Mouse (Mus musculus) midbrain, embryonic 16.5 days (tissue): ENCODE results near the gene Rgcc. TPM values are rescaled to one million over a fixed set of nuclear protein-coding genes. Genes with fewer than 3 reads are reported as not detected.

Experiments
- ATAC-seq: fragments of 200-750 bp; cut with Nextera tagmentation; 2 replicates; pipeline ENCODE4 v1.8.0; 2017; ENCODE audit warnings: moderate TSS enrichment
- H3K27ac ChIP-seq: fragments of 300-500 bp; sonication (generic); 2 replicates; pipeline ENCODE4 v1.5.1; 2014; ENCODE audit warnings: mild to moderate bottlenecking, low read length, mixed read lengths
- H3K27me3 ChIP-seq: fragments of 300-500 bp; sonication (generic); 2 replicates; pipeline ENCODE4 v1.6.1; 2014; ENCODE audit warnings: low read depth, low read length, mixed read lengths; ENCODE audit not compliant: control insufficient read depth, insufficient read depth
- H3K36me3 ChIP-seq: fragments of 300-500 bp; sonication (generic); 2 replicates; pipeline ENCODE4 v1.6.1; 2014; ENCODE audit warnings: mild to moderate bottlenecking, low read length, moderate library complexity, mixed read lengths; ENCODE audit not compliant: control insufficient read depth, insufficient read depth
- H3K4me1 ChIP-seq: fragments of 300-500 bp; sonication (generic); 2 replicates; pipeline ENCODE4 v1.6.1; 2014; ENCODE audit warnings: mild to moderate bottlenecking, low read length, mixed read lengths; ENCODE audit not compliant: control insufficient read depth, insufficient read depth
- H3K4me2 ChIP-seq: fragments of 300-500 bp; sonication (generic); 2 replicates; pipeline ENCODE4 v1.6.1; 2014; ENCODE audit warnings: mild to moderate bottlenecking, low read length, mixed read lengths
- H3K4me3 ChIP-seq: fragments of 300-500 bp; sonication (generic); 2 replicates; pipeline ENCODE4 v1.5.1; 2014; ENCODE audit warnings: low read depth, mild to moderate bottlenecking, low read length, moderate library complexity, mixed read lengths
- H3K9ac ChIP-seq: fragments of 300-500 bp; sonication (generic); 2 replicates; pipeline ENCODE4 v1.6.1; 2014; ENCODE audit warnings: low read depth, low read length, mixed read lengths
- H3K9me3 ChIP-seq: fragments of 300-500 bp; sonication (generic); replicated peaks from 2 replicates; pipeline ENCODE4 v1.6.1; 2014; ENCODE audit warnings: mild to moderate bottlenecking, low read length, mixed read lengths; ENCODE audit not compliant: control insufficient read depth, poor library complexity, severe bottlenecking
- WGBS: fragments of 180-500 bp; shearing (Covaris S2); extraction: QIAGEN DNeasy Blood & Tissue Kit; methylation state at CpG from one replicate; pipeline ENCODE4 v1.1.7; 2014; 5-methylcytosine and 5-hydroxymethylcytosine counted together
- polyA plus RNA-seq: library from polyadenylated mRNA; unstranded; fragments of >200 nt; fragmentation: Nextera tagmentation; extraction: Ambion mirVana; gene quantifications from 2 replicates; pipeline ENCODE4 v1.2.1, GENCODE M21; 2015

Gene Rgcc
- polyA plus RNA-seq, 1 experiment from 2014 or later: 36.4 TPM

DNA sequence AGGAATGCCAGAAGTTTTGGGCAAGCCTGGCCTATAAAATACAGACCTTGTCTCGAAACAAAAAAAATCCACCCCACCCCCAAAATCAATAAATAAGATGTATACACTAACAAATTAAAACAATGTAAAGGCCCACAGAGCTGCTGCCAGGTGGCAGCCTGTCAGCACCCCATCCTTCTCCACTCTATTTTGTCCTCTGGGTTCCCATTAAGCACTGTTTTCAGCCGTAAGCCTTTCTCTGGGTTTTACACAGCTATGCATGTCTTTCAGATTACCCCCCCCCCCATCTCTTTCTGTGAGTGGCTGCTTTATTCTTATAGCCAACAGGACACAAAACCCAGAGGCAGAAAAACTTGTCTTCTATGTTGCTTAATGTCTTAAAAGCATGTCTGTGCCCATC lies 16.2 kb upstream of the Rgcc start:
- Histone ChIP-seq H3K9ac (no peak overlapping the region), H3K4me1 (no peaks in the 10 kb centered on the region), H3K27me3 (no peaks in the 10 kb centered on the region), H3K4me2 (no peak overlapping the region), H3K36me3 (no peaks in the 10 kb centered on the region), H3K9me3 (no peaks in the 10 kb centered on the region), H3K4me3 (no peak overlapping the region), H3K27ac (no peak overlapping the region)
- WGBS: 62% methylated on average over 2 of the region's 2 CpGs
- ATAC-seq: no peak

DNA sequence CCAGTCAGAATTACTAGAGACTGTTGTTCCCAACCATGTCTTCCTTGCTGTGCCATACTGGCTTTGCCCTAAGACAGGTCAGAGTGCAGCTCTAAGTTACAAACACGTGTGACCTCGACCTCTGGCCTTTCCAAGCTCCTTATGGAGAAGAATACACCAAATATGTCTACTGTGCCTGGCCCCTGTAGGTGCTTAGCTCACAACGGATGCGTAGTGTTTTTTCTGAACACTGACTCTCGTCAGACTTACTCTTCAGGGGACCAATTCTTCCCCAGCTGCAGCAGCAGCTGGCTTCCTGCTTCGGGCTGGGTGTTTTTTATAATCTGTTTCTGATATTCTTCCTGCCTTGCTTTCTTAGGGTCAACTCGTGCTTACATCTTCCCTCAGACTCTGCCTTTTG lies 14.4 kb upstream of the Rgcc start:
- WGBS: 72% methylated on average over 7 of the region's 7 CpGs

DNA sequence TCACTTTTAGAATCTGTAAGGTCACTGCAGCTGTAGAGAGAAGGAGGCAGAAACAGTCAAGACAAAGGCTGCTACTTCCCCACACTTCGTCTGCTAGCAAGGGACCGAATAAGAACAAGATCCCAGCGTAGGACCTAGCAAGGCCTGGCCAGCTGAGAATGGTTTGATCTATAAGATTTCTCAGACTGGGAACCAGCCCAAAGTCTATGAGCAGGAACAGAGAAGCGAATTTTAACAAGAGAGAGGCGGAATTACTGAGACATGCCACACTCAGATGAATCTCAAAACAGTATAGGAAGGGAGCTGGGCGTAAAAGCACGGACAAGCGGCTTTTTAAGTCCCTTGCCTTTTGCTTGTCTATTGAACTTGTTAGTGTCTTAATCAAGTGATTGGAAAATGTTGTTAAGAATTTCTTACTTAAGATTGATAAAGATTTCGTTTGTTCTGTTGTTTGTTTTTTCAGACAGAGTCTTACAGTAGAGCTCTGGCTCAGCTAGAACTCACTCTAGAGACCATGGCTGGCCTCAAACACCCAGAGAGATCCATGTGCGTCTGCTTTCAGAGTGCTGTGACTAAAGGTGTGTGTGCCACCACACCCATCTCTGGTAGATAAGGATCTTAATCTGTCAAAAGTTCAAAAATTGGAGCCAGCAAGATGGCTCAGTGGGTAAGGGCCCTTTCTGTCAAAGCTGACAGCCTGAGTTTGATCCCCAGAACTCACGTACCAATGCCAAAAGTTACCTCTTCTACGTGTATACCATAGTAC lies 13.0 kb upstream of the Rgcc start:
- no peak overlapping the region for H3K4me2 ChIP-seq
- ATAC-seq: no peak
- H3K4me3 ChIP-seq: no peak overlapping the region
- H3K36me3 ChIP-seq: no peaks in the 10 kb centered on the region
- peak overlapping the region; percentile 9; the same call in 1 of the 2 replicates for H3K27ac ChIP-seq
- no peaks in the 10 kb centered on the region for H3K9me3 ChIP-seq
- H3K9ac ChIP-seq: no peak overlapping the region
- 80% methylated on average over 12 of the region's 12 CpGs for WGBS
- H3K4me1 ChIP-seq: no peaks in the 10 kb centered on the region
- H3K27me3 ChIP-seq: no peaks in the 10 kb centered on the region

More for the DNA sequence above, 14.4 kb upstream of the Rgcc start:
- H3K27ac ChIP-seq: no peak overlapping the region
- no peaks in the 10 kb centered on the region for H3K36me3 ChIP-seq
- no peaks in the 10 kb centered on the region for H3K4me1 ChIP-seq
- no peak overlapping the region for H3K4me3 ChIP-seq
- no peaks in the 10 kb centered on the region for H3K9me3 ChIP-seq
- H3K4me2 ChIP-seq: no peak overlapping the region
- peak; percentile 47; the same call in 1 of the 2 replicates for ATAC-seq
- no peak overlapping the region for H3K9ac ChIP-seq
- H3K27me3 ChIP-seq: no peaks in the 10 kb centered on the region

DNA sequence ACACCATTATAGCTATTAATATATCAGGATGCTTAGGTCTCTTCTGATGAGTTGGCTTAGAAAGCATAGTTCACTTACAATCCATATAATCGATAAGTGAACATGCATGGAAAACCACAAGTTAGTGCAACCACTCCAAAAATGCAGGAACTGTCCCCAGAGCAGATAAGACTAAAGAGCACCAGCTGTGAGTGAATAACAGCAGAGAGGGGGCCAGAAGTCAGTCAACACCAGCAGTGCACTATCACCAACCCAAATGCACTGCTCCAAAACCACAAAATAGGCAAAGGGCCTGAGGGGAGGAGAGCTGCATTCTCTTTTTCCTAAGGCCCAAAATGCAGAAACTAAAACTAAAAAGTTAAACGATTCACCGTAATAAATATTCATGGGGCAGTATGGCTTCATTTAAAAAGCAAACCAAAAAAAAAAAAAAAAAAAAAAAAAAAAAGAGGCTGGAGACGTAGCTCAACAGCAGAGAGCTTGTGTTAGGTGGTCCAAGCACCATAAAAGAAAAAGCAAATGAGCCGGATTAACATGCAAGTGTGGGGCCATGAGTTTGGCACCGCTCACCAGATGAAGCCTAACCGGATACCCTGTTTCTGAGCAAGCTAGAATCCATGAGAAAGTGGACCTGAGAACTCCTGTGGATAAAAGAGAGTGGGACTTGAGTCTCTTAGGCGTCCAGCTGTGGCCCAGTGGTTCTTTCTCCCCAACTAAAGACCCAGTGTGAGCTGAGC lies 12.2 kb upstream of the Rgcc start:
- Histone ChIP-seq H3K4me2 (no peak overlapping the region), H3K9ac (no peak overlapping the region), H3K4me1 (no peaks in the 10 kb centered on the region), H3K36me3 (no peaks in the 10 kb centered on the region), H3K4me3 (no peak overlapping the region), H3K9me3 (no peaks in the 10 kb centered on the region), H3K27ac (peak overlapping the region; percentile 8; the same call in 1 of the 2 replicates), H3K27me3 (no peaks in the 10 kb centered on the region)
- ATAC-seq: peak; percentile 21
- 53% methylated on average over 8 of the region's 8 CpGs for WGBS

DNA sequence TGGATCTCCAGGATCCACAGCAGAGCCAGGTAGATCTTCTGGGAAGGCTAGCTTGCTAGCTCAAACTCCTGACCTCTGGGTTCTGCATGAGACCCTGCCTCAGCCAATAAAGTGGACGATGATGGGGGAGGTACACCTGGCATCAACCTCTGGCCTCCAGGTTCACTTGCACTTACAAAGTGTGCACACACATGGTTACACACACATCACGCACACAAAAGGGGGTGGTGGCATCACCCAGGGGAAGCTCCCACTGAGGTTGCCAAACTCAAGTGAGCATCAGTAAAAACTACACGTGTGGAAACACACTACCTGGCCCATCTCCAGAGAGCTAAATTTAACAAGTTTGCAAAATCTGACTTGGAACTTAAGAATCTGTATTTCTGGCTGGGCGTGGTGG lies 11.3 kb upstream of the Rgcc start:
- Histone ChIP-seq H3K27me3 (no peaks in the 10 kb centered on the region), H3K9me3 (no peaks in the 10 kb centered on the region), H3K27ac (no peak overlapping the region), H3K4me3 (no peak overlapping the region), H3K9ac (no peak overlapping the region), H3K4me1 (no peaks in the 10 kb centered on the region), H3K4me2 (no peak overlapping the region), H3K36me3 (no peaks in the 10 kb centered on the region)
- 80% methylated on average over 4 of the region's 4 CpGs for WGBS
- ATAC-seq: no peak

DNA sequence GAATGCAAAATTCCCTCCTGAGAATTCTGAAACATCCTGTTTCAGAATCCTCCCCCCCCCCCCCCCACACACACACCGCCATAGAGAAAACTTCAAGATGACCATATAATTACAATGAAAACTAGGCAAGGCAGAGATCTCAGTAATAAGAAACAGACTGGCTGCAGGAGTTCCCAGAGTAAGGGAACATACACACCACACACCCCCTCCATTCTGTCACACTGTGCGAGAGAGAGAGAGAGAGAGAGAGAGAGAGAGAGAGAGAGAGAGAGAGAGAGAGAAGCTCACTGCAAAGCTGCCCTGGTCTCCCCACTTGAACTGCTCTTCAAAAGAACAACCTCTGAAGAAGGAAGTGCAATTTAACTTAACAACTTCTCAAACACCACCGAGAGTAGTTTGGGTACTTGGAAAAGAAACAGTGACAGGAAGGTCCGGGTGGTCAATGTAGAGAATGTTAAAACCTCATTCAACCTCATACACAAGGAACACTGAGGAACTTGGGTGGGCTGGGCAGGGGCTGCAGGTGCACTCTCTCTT lies 10.5 kb upstream of the Rgcc start:
- Histone ChIP-seq H3K9ac (no peak overlapping the region), H3K4me1 (no peaks in the 10 kb centered on the region), H3K27me3 (no peaks in the 10 kb centered on the region), H3K36me3 (no peaks in the 10 kb centered on the region), H3K4me3 (no peak overlapping the region), H3K27ac (no peak overlapping the region), H3K4me2 (no peak overlapping the region), H3K9me3 (no peaks in the 10 kb centered on the region)
- no peak for ATAC-seq
- WGBS: 52% methylated on average over 4 of the region's 4 CpGs

DNA sequence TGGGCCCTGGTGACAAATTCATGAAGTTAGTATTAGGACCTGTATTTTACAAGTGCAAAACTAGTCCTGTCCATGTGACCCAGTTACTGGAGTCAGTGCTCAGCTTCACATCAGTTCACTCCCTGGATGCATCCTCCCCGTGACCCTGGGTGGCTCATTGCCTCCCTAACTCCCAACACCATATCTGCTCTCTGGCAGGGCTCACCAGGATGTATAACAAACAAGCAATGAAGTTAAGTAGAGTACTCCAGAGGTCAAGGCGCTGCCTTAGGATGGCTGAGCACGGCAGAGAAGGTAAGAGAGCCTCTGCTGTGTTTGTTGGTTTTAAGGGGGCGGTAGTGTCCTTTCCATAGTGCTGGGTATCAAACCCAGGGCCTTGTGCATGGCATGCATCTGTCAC lies 7.7 kb upstream of the Rgcc start:
- Histone ChIP-seq H3K4me3 (no peak overlapping the region), H3K36me3 (no peaks in the 10 kb centered on the region), H3K4me2 (no peak overlapping the region), H3K9me3 (no peaks in the 10 kb centered on the region; the same call in 1 of the 2 replicates), H3K9ac (no peak overlapping the region), H3K4me1 (no peaks in the 10 kb centered on the region), H3K27me3 (no peaks in the 10 kb centered on the region), H3K27ac (no peak overlapping the region)
- ATAC-seq: no peak
- WGBS: 58% methylated on average over 4 of the region's 4 CpGs

DNA sequence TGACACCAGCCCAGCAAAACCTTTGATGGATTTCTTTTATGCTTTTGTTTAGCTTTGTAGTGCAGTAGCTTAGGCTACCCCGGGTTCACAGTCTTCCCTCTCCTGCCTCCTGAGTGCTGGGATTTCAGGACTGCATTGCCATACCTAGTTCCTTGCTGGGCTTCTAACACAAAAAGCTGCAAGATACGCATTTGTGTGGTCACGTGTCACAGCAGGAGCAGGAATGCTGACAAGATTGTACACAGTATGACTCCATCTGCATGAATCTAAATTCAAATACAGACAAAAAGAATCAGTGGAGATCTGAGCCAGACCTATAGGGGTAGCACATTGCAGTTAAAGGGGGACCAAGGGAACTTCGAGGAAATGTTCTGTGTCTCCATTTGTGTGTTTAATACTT lies 6.9 kb upstream of the Rgcc start:
- Histone ChIP-seq H3K36me3 (no peaks in the 10 kb centered on the region), H3K9me3 (no peaks in the 10 kb centered on the region; the same call in 1 of the 2 replicates), H3K27me3 (no peaks in the 10 kb centered on the region), H3K9ac (no peak overlapping the region), H3K4me2 (no peak overlapping the region), H3K4me3 (no peak overlapping the region), H3K4me1 (no peaks in the 10 kb centered on the region), H3K27ac (no peak overlapping the region)
- 7% methylated on average over 4 of the region's 4 CpGs for WGBS
- peak; percentile 8; the same call in 1 of the 2 replicates for ATAC-seq

DNA sequence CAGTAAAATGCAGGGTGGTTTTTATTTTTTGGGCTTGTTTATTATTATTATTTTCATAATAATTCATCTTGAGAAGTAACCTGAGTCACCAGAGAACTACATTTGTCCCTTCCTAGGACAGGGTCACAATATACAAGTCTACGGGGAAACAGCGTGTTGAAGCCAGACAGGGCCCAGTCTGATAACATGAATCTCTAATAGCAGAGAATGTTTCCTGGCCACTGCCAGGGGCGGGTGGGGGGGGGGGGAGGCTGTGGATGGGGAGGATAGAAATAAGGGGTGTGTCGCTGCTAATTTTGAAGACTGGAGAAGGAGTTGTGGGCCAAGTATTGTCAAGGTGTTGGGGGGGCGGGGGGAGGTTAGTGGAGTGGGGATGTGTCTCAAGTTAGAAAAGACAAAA lies 6.5 kb upstream of the Rgcc start:
- Histone ChIP-seq H3K27me3 (no peaks in the 10 kb centered on the region), H3K9ac (no peak overlapping the region), H3K9me3 (no peaks in the 10 kb centered on the region; the same call in 1 of the 2 replicates), H3K36me3 (no peaks in the 10 kb centered on the region), H3K27ac (no peak overlapping the region), H3K4me1 (no peaks in the 10 kb centered on the region), H3K4me3 (no peak overlapping the region), H3K4me2 (no peak overlapping the region)
- WGBS: 50% methylated on average over 5 of the region's 5 CpGs
- ATAC-seq: no peak
